Mouse (Mus musculus): ENCODE data around the gene Akap2.

Akap2 gene

DNA sequence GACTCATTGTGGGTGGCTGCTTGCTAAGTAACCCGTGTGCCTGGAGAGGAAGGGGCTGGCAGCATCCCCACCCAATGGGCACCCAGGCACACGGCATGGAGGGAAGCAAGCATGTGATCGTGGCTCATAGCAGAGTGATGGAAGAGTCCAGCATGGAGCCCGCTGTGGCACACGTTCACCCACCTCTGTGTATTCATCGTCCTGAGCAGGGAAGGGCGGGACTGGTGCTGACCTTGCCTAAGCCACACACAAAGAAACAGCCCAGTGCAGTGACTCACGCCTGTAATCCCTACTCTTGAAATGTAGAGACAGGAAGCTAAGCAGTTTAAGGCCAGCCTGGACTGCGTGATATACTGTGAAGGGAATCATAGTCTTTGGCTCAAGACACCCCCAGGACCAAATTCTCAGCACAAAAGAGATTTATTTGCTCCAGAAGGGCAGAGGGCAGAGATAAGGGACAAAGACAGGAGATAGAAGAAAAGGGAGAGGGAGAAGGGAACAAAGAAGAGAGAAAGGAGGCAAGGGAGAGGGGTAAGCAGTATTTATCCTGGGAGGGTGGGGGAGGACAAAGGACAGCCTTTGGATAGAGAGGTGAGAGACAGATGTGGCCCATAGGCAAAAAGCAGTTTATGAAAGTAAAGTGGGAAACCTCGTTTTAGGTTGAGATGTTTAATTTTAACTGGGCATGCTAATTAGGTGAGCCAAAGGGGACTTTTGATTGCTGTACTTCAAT, 81.0 kb downstream of the Akap2 start:
- no peak for DNase-seq

DNA sequence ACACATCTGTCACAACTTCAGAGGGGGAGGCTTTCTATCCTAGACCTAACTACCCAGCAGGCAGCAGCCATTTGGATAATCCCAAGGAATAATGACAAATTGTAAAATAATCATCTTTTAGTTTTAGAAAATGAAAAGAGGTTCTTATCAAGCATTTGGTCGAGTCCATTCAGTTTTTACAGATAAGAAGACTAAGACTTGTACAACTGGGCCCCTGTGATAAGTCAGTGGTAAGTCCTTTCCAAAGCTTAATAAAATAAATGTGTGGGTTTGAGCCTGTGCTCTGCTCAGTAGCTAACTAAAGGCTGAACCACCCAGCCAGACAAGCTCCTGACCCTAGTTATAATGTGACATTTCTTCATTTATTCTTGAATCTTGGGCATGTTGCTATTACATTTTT, 81.8 kb downstream of the Akap2 start:
- no peak for DNase-seq

DNA sequence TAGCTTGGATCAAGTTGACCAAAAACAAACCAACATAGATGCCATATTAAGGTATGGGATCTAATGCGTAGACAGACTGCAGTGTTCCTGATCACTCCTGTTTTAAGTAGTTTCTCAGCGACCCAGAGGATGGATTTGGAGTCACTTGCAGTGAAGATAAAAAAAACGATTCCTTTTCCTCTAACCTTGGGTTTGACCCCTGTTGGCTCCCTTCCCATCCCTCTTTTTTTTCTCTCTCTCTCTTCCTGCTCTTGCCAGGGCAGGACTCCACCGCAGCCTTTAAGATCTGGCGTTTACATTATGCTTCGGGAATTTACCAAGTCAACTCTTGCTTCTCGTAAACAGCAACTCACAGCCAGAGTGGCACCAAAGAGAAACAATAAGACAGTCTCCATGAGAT, 83.8 kb downstream of the Akap2 start:
- DNase-seq, result no peak

DNA sequence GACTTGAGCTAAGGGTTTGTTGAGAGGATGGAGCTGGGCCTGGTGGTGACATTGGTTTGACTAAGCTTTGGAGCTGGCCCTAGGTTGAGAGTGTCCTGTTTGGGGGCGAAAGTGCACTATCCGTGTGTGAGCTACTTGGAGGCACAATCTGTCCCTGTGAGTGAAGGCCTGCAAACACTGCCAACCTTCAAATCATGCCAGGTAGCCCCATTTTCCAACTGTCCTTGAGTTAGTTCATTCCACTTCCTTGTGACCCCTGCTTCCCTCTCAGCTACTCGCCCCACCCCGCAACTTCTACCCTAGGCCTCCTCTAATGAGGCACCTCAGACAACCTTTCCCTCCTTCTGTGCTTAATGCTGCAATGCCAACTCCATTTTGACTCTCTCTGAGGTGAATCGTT, 84.5 kb downstream of the Akap2 start:
- no peak for DNase-seq

DNA sequence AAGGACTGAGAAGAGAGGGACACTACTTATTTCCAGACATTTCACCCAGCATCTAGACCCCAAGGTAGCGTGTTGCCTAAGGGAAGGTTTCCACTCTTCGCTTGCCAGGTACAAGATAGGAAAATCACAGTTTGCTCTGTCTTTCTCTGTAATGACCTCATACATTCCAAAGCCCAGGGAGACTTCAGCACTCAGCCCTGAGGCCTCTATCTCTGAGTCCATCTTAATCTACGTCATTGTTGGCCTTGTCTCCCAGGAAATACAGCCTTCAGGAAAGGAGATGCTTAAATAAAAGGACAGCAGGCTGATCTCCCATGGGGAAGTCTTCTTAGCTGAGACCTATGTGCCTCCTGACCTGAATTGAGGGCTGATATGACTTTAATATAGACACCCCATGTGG, 85.0 kb downstream of the Akap2 start:
- no peak for DNase-seq

DNA sequence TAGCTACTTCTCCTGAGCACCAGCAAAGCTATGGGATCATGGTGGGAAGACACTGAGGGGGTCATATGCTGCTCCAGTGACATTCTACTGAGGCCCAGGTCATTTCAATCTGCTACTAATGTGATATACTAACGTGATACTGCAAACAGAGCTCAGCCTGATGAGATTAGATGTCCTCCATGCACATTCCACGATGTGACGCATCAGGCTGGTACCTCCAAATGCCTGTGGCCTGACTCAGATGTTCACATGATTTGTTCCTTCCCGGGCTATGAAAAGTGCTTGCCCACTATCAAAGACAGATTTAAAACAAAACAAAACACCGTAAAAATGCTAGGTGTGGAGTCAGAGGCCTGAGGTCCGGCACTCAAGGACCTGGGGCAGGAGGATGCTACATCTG, 87.4 kb downstream of the Akap2 start:
- no peak for DNase-seq

DNA sequence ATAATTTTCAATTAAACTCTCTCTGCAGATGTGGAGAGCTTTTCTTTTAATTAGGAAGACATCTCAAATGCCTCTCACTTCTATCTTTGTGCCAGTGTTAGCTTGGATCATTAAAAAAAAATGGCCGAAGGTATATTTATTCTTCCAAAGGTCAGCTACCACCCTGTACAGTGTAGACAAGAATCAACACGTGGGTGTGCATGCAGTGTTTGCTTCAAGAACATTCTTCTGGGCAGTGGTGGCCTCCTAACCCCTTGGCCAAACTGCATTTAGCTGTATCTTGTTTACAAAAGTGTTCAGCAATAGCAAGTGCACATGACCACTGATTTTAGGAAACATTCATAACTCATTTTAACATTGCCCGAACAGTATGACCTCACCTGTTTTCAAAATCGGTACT, 92.0 kb downstream of the Akap2 start:
- DNase-seq, result no peak

DNA sequence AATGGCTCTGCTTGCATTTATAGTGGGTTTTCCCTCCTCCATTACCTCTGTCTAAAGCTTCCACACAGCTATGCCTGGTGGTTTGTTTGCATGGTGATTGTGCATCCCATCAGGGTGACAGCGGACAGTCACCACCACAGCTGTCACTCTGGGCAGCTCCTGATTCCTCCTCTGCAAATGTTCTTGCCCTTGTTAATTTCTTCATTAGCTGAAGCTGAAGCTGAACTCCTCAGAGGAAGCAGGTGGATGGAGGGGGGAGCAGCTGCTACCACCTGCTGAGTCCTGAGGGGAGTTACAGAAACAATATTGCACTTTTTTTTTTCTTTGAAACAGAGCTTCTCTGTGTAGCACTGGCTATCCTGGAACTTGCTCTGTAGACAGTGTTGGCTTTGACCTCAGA, 94.6 kb downstream of the Akap2 start:
- peak in 1 of 2 experiments; percentile 59 for DNase-seq

DNA sequence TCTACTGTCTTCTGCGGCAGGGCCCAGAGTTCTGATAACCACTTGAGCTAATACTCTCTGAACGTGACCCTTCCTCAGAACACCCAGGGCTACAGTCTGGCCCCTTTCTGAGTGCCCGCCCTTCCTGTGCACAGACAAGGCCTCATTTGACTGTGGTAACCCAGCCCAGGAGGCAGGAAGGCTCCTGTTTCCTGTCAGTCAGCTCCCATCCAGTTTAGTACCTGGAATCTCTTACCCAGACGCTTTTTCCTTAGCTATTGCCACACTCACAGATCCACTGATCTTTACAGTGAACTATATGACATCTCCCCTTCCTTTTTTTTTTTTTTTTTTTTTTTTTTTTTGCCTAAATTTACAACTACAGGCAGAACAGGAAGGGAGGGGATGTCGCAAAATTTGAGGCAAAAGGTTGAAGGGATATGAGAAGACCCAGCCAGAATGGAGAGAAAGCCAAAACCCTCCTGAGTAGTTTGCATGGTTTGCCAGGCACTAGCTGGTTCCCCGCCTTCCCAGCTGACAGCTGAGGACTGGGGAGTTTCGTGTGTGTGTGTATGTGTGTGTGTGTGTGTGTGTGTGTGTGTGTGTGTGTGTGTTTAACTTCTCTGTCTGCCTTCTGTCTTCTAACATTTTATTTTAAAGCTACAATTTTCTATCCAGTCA, 95.6 kb downstream of the Akap2 start:
- peak; percentile 39 to 49 for DNase-seq

DNA sequence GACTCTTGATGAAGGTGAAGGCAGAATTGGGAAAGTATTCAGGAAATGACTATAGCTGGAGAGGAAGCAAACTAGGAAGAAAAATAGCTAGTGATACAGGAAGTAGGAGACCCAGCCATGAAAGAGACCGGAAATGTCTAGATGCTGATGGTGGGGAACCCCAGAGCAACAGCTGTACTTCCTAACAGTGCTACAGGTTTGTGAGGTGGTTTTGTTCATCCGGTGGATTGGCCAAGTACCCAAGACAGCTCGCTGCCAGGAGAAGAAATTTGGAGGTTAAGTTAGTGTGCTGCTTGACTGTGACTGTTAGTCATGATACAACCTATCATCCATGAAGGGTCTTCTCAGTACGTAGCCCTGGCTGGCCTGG, 96.1 kb downstream of the Akap2 start:
- peak; percentile 62 to 82 for DNase-seq

DNA sequence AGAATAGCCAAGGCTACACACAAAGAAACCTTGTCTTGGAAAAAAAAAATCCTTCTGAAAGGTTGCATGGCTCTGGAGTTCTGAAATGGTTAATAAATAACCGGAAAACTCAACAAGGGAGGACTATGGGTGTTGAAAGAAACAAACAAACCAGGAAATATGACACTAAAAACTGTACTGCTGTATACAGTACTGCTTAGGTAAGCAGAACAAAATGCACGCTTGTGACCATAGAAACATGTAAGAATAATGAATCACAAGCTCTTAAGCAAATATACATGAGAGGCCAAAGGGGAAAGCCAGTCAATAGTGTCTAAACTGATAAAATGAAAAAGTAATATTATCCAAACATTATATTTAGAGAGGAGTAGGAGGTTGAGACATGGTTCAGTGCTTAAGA, 97.9 kb downstream of the Akap2 start:
- DNase-seq, result no peak

DNA sequence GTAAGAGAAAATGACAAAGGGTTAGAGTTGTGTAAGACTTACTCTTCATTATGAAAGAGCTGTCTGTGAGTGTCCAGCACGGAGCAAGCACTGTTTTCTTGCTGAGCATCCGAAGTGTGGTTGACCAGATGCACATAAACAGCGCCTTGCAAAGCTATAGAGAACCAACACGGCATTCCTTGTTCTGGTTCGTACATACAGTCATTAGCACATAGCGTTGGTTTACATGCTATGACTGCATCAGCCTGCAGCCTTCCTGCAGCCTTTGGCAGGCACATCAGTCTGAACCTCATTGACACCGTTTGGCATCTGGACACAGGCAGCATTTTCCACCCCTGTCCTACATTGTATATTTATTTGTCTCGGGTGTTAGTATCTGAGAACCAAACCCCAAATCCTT, 98.7 kb downstream of the Akap2 start:
- DNase-seq, result no peak

DNA sequence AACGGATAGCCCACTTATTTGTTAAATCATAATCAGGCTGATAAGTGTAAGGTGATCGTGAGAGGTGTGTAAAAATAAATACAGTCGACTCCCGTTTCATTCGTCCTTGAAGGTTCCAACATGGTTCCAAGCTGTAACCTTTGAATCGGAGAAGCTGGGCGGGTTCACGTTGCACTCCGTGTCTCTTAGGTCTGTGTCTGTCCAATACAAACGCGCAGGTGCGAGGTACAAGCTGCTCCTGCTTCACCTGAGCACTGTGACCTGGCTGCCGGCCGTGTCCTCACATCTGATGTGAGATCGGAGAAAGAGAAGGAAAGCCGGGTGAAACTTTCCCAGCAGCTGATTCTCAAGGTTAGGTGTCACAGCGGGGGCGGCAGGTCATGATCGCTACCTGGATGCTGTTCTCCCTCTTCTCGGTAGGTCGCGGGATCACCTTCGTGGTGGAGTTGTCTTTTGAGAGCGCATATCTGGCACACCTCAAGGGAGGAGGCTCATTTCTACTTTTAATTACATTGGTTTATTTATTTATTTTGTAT, 103.5 kb downstream of the Akap2 start:
- DNase-seq, result no peak

DNA sequence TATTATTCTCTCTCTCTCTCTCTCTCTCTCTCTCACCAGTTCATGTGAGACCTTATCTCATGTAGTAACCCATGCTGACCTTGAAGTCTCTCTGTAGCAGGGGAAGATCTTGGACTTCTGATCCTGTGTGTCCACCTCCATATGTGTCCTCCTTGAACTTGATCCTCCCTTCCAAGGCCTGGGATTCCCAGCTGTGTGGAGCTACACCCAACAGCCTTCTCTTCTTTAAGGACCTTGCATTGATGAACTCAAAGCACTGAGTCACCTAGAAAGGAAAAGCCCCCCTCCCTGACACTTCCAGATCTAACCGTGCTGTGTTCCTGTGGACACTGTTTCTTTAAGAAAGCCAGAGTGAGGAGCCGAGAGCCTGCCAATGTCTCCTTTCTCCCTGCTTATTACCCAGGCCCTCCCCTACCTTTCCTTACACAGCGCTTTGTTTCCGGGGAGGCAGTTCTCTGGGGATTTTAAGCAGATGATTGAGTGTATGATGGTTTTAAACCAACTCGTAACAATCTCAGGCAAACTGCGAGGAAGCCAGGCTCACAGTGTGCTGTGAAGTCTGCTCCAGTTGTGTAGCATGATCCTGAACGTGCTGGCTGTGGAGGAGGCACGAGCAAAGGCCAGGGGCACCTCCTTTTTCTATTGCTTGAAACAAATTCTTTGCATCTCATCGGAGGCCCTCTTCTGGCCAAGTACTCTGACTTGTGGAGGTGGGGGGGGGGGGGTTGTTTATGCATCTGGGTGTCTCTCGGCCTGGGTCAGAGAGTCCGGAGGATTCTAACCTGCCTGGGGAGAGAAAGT, 104.3 kb downstream of the Akap2 start:
- peak in 1 of 2 experiments; percentile 15 for DNase-seq

DNA sequence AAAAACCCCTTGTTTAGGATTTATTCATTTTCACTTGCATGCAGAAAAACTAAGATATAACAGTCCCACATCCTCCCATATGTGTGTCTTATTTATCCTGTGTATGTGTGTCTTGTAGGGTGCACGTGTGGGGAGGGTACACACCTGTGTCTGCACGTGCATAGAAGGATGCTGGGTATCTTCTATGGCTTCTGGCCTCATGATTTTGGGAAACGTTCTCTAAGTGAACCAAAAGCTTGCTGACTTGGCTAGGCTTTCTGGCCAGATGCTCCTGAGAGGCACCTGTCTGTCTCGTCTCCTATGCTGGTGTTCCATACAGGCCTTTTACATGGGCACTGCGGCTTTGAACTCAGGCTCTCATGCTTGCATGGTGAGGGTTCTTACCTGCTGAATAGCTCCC, 105.2 kb downstream of the Akap2 start:
- DNase-seq, result peak; percentile 45 to 67

DNA sequence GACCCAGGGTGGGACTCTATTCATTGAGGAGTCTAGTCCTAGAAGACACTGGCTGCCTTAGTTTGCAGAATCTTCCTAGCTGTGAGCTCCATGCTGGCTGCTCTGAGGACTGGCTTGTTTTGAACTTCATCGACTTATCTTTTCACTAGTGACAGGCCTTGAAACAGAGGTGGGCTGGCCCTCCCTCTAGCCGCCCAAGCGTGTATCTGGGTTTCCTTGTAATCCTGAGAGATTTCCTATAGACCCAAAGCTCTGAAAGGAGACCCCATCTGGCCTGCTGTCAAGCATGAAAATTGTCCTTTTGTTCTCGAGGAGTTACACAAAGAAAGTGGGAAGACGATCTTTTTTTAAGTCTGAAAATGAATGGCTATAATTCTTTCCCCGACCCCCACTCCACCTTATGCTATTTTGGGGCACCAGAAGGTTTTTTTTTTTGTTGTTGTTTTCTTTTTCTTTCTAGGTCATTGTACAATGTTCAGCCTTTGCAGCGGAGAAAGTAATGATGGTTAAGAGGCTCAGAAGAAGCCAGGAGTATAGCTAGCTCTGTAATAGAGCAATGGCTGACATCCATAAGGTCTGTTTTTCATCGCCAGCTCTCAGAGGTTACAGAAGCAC, 107.3 kb downstream of the Akap2 start:
- no peak for DNase-seq

DNA sequence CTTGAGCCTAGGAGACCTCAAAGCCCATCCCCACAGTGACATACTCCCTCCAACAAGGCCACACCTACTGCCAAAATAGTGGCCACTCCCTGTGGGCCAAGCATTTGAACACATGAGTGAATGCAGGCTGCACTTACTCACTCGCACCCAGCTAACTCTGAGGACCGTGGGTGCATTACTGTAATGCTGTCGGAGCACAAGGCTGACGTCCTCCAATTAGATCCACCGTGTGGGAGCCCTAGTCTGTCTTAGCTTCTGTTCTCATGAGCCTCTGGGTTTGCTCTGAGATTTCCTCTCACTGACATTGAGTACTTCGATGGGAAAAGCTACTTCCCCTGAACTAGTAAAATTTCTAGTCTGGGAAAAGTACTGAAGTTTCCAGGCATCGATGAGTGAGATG, 108.8 kb downstream of the Akap2 start:
- no peak for DNase-seq

DNA sequence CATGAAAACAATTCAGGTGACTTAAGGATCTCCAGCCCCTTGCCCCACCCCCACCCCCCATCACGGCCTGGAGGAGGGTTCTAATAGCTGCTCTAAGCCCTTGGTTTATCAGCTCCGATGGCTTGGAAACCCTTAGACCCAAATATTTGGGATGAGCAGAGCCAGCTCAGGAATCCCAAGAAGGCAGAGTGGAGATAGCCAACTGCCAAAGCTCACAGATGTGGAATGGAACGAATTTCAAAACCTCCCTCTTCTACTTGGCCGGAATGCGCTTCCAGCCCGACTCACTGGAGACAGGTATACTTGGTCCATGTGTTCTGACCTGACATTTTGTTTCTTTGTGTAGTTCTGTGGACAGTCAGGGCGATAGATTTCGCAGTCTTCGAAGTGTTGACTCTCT, 111.7 kb downstream of the Akap2 start:
- no peak for DNase-seq

DNA sequence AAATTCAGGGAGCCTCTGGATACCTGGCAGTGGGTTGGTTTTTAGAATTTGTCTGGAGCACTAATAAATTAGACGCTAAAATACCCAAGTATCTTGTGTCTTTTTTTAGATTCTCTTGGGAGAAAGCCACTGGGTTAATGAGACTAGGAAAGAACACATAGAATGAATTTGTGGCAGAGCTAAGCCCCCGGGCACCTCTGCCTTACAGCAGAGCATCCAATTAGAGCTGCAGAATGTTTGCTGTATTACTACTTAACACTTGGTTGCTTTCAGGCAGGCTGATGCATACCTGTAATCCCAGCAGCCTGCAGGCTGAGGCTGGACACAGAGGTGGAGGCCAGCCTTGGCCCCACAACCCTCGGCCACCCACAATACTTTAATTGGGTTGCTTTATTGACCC, 112.3 kb downstream of the Akap2 start:
- DNase-seq, result no peak

DNA sequence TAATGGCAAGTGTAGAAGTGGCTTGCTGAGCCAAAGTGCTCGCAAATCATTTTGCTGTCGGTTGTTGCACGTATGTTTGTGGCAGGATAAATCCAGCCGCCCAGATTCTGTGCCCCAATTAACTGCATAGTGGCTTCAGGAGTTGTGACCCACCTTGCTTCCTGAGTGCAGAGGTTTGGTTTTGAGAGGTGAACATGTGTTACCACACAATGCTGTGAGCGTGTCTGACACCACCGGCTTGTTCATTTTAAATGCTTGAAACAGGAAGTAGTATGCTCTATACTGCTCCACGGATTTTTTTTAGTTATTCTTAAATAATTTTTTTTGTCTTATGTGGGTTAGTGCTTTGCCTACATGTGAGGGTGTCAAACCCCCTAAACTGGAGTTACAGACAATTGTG, 114.9 kb downstream of the Akap2 start:
- DNase-seq, result peak in 1 of 2 experiments; percentile 34

DNA sequence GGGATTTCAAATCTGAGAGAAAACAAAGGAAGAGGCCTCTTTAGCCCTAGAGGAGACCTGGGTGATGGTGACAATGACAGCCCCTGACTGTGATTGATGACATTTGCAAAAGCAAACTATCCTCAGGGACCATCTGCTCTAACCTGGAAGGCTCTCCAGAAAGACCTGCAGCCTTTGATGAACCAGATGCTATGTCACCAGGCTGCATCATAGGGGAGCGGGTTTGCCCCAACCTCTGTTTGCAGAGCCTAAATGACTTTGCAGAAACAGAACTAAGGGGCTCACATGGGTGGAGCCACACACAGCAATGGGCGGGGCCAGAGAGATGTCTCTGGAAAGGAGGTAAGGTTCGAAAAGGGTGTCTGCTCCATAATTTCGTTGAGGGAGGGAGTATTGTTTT, 115.6 kb downstream of the Akap2 start:
- DNase-seq, result peak in 1 of 2 experiments; percentile 38

DNA sequence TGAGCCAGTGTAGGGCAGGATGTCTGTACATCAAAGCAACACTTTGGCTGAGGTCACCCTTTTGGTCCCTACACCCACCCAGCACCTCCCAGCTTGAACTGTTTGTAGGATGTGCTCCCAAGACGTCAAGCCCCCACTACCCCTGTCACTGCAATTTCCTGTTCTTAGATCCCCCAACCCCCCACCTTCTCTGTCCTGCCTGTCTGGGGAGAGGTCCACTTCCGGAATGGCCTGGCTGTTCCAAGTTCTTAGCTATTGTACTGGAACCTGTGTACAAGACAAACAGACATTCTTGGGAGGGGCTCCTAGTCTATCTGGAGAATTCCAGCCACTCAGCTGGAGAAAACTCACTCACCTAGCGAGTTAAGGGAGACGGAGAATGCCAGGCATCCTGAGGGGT, 116.7 kb downstream of the Akap2 start:
- peak in 1 of 2 experiments; percentile 36 for DNase-seq

DNA sequence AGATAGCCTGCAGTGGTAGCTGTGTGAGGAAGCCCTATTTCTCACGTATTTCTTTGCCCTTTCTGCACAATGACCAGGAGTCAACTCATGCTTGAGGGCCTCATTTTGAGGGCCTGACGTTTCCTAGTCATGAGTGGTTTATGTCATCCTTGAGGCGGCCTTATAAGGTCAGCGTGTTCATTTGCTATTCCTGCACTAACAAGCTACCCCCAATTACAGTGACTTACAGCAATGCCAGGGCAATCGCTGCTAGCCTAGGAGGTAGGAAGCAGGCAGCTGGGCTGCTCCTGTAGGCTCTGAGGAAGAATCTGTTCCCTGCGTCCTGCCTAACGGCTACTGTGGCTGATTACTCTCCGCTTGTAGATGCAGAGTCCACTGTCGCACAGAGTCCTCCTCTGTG, 119.6 kb downstream of the Akap2 start:
- DNase-seq, result no peak
